Mouse (Mus musculus) kidney, adult 8-10 months (tissue): ENCODE measurements at regions not wholly inside any gene's neighbourhood (a gene's known extent, or its start where the extent isn't known, plus 50 kb on each side); places are given as distances from the start of the nearest gene placed in this dataset.
A peak's percentile ranks its signal among the peaks of the same experiment; 100 is the strongest.
"Not testable (repeated sequence)": the region's sequence is repeated elsewhere in the genome, so short reads cannot be mapped to it uniquely, and the experiment has no call there.

Source experiments
- DNase-seq, 2 experiments: peaks; one replicate each; pipeline ENCODE4 v3.0.0; 2022

- DNase-seq = no peak
These were observed 153.0 kb upstream of the 1700012A03Rik start for GRCm38 (mm10) chr6:31897001-31897400.

- DNase-seq = no peak
These were observed 154.2 kb upstream of the 1700012A03Rik start for GRCm38 (mm10) chr6:31895835-31896234.

GRCm38 (mm10) chr6:31886931-31887330 lies 163.1 kb upstream of the 1700012A03Rik start:
- DNase-seq = no peak

- not testable (repeated sequence) for DNase-seq
These were observed 164.8 kb upstream of the 1700012A03Rik start for GRCm38 (mm10) chr6:31885196-31885595.

GRCm38 (mm10) chr6:31883726-31884125 lies 166.3 kb upstream of the 1700012A03Rik start:
- peak in 1 of 2 experiments; percentile 46 for DNase-seq

- DNase-seq = no peak
These were observed 175.4 kb upstream of the 1700012A03Rik start for GRCm38 (mm10) chr6:31874616-31875015.

GRCm38 (mm10) chr6:31873911-31874310 lies 176.1 kb upstream of the 1700012A03Rik start:
- DNase-seq = no peak

GRCm38 (mm10) chr6:31871766-31872165 lies 178.3 kb upstream of the 1700012A03Rik start:
- no peak for DNase-seq

- DNase-seq = no peak
These were observed 188.1 kb upstream of the 1700012A03Rik start for GRCm38 (mm10) chr6:31861996-31862395.

GRCm38 (mm10) chr6:31859621-31860020 lies 190.4 kb upstream of the 1700012A03Rik start:
- no peak for DNase-seq

GRCm38 (mm10) chr6:31854261-31854660 lies 195.8 kb upstream of the 1700012A03Rik start:
- DNase-seq = no peak

GRCm38 (mm10) chr6:31846319-31846718 lies 203.7 kb upstream of the 1700012A03Rik start:
- DNase-seq = peak in 1 of 2 experiments; percentile 17

GRCm38 (mm10) chr6:31845671-31846070 lies 204.4 kb upstream of the 1700012A03Rik start:
- DNase-seq = no peak

GRCm38 (mm10) chr6:31840621-31841020 lies 209.4 kb upstream of the 1700012A03Rik start:
- DNase-seq = no peak

- peak in 1 of 2 experiments; percentile 14 for DNase-seq
These were observed 211.5 kb upstream of the 1700012A03Rik start for GRCm38 (mm10) chr6:31838588-31838987.

- no peak for DNase-seq
These were observed 214.3 kb upstream of the 1700012A03Rik start for GRCm38 (mm10) chr6:31835795-31836194.

- no peak for DNase-seq
These were observed 215.5 kb upstream of the 1700012A03Rik start for GRCm38 (mm10) chr6:31834503-31834902.

GRCm38 (mm10) chr6:31830610-31831009 lies 219.4 kb upstream of the 1700012A03Rik start:
- no peak for DNase-seq

GRCm38 (mm10) chr6:31823616-31824015 lies 226.4 kb upstream of the 1700012A03Rik start:
- DNase-seq = no peak

- no peak for DNase-seq
These were observed 227.6 kb upstream of the 1700012A03Rik start for GRCm38 (mm10) chr6:31822186-31823085.

GRCm38 (mm10) chr6:31821621-31822020 lies 228.4 kb upstream of the 1700012A03Rik start:
- no peak for DNase-seq

GRCm38 (mm10) chr6:31817640-31818039 lies 232.4 kb upstream of the 1700012A03Rik start:
- DNase-seq = no peak

GRCm38 (mm10) chr6:31811890-31812289 lies 238.2 kb upstream of the 1700012A03Rik start:
- DNase-seq = no peak
